Mouse (Mus musculus) T-helper 2 cell (primary cell): Measurements from ENCODE around the gene Hmx3.

ENCODE experiments used
- in situ Hi-C: fragments of 300-600 bp; cut with MboI, MseI; formaldehyde crosslinking; loops from one replicate; pipeline ENCODE4 v1.15.1; 2025; ENCODE audit warnings: high pct_unique_total_duplicates

The Hmx3 gene

DNA sequence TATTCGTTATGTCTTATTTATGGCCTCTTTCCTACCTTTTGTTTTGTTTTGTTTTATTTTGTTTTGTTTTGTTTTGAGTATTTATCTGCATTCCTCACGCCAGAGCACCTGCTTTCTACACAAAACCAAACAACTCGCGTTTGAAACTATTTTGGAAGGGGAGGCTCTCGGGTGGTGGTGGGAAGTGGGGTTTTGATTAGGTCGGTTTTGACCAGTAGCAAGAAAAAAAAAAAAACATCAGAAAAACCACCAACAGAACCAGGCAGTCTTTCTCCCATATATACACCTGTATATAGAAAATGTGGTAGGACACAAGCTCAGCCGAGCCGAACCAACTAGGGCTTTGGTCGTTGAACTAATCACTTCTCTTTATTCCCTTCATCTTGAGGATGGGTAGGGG, 13.4 kb downstream of the Hmx3 start:
- in situ Hi-C loops: loop anchor here (25.0 kb wide), 1 partner anchor 894 kb away; no protein-coding TSS in a partner anchor

DNA sequence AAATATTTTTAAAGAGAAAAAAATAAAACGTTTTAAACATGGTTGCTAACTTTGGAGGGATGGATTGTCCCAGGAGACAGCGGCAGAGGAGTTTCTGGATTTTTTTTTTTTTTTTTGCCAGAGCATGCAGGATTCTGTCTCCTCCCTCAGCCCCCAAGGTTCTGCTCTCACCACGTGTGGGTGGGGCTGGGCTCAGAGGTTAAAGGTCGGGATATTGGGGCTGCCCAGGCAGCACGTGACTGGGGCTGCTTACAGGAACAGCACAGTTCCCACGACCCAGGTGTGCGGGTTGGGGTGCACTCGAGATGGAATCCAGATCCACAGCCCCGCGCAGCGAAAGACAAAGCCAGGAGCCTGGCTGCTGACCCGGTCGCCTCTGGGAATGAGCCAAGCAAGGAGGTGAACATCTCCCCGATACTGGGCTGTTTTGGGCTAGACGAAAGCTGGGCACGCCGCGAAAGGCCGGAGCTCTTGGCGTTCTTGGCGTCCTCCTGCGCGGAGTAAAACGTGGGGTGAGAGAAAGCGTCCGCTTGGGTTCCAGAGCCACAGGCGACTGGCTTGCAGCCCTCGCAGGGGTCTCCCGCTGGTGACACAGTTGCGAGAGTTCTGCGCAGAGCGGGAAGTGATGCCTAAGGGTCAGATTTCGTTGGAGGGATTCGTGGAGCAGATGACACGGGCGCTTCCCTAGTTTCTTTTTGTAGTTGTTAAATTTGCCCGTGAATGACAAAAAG, 14.0 kb downstream of the Hmx3 start:
- in situ Hi-C loops: loop anchor here (25.0 kb wide), 1 partner anchor 894 kb away; no protein-coding TSS in a partner anchor

DNA sequence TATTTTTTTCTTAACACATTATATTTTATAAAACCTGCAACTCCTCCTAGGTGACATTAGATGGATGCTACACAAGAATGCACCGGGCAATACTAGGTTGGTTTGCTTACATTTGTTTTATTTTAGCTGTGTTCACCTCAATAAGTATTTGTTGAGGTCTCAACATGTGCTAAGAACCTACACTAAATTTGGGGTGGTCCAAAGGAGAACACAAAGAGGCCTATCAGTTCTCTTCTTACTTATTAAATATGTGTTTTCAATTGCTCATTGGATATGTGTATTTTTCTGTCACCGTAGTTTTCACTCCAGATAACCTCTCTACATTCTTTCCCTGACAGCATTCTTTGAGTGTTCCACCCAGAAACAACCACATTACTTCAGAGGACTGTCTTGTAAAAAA, 15.1 kb downstream of the Hmx3 start:
- in situ Hi-C loops: loop anchor here (25.0 kb wide), 1 partner anchor 895 kb away; no protein-coding TSS in a partner anchor

DNA sequence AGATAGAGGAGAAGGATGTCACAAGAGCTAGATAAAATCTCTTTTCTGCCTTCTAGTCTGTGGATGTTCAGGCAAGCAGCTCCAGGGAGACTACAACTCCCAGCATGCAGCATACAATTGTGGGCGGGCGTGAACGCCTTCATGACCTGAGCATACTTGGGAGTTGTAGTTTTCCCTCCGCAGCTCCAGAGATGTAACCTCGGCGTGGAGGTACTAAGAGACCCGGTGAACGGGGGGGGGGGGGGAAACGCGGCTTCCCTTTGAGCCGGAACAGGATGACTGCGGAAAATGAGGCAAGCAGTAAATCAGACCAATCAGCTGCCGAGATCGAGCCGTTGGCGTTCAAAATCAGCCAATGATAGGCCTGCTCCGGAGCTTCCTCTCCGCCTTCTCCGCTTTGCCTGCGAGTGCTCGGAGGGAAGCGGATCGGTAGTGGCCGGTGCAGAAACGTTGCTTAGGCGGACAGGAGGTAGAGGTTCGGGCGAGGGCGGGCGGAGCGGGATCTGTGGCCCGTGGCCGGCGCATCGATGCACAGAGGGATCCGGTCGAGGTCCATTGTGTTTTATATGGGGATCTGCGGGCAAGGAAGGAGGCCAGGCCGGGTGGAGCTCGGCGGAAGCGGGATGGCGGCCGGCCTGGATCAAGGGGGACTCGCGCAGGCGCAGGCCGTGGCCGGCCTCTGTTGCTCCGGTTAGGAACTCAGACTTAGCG, 17.5 kb downstream of the Hmx3 start, which contains the start of gene Bub3:
Bub3 (plus strand) TSS at position 237 of the 711 bp plus-strand sequence.
- in situ Hi-C loops: loop anchor here (10.0 to 25.0 kb wide), 2 partner anchors 898 to 1015 kb away; partner anchors contain the start of gene Oat

DNA sequence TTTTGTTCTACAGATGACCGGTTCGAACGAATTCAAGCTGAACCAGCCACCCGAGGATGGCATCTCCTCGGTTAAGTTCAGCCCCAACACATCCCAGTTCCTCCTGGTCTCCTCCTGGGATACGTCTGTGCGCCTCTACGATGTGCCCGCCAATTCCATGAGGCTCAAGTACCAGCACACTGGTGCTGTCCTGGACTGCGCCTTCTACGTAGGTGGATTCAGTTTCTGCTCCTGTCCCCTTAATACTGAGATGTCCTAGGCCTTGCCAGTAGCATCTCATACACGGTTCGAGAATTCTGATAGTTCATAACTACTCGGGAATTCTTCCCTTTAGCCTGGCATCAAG, 18.0 kb downstream of the Hmx3 start:
- in situ Hi-C loops: loop anchor here (10.0 to 25.0 kb wide), 2 partner anchors 898 to 1014 kb away; partner anchors contain the start of gene Oat

DNA sequence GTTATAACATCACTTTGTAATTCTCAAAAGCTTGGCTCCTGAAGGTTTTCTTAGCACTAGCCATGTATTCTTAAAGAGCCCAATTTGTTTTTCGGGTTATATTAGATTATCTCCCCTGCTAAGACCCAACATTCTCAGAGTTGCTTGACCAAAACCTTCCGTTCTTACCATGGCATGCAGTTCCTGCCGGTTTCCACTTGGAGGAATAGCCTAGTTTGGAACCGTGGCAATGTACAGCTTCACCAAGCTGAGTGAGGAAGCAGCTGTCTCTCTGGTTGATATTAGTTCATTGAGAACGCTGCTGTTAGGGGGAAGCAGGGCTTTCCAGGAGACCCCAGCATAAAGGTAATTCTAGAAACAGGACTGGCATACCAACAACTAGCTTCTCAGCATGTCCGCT, 32.6 kb downstream of the Hmx3 start:
- in situ Hi-C loops: loop anchor here (10.0 kb wide), 1 partner anchor 1440 kb away; no protein-coding TSS in a partner anchor

DNA sequence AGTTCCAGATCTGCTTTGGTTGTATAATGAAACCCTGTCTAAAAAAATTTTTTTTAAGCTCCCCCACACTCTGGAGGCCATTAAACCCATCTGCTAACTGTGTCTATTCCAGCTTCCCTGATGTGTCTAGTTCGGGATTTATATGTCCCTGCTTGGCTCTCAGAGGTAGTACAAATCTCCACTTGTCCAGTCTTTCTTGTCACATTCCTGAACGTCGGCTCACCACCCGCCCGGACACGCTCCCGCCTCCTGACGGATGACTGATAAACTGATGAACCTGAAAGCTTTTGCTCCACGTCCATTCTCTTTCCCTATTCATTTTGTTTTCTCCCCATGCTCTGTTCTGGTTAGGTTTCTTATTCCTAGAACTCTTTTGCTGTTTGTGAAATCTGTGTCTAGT, 39.5 kb downstream of the Hmx3 start:
- in situ Hi-C loops: no loop called here

DNA sequence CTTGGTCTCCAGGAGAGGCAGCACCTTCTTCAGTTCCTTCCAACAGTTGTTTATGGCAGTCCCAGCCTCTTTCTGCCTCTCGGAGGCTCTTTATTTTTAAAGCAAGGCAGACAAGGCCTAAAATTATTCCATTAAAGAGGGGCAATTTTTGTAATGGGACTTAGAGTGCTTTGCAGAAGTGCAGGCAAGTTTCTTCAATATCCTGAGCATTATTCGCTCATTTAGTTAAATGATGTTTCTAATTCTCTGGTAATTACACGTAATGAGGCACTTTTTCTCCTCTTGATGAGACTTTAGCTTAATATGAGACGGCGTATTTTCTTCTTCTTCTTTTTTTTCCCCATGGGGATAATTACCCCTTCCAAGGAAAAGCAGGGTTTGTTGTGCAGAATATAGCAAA, 42.9 kb downstream of the Hmx3 start:
- in situ Hi-C loops: no loop called here
